Mouse (Mus musculus): ENCODE measurements around the gene Map3k20. TPM values are rescaled to one million over a fixed set of nuclear protein-coding genes. Genes with fewer than 3 reads are reported as not detected.

The Map3k20 gene
- polyA plus RNA-seq, 1 experiment from 2014 or later: 8.6 TPM

DNA sequence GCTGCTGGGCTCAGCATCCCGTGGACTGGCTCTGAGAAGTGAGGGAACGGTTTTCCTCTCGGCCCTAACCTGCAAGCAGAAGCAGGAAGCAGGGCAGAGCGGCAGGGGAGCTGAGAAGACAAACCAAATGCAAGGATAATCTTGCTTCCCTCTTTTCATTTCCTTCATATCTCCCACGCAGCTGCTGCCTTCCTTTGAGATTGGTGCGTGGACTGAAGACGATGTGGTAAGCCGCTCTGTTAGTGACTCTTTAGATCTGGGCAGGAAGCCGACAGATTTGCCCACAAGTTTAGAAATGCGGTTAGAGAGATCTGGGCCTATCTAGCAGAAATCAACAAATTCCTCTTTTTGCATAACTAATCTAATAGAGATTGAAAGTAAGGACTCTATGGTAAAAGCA is 124.5 kb downstream of the Map3k20 start:
- Histone ChIP-seq H3K9ac (replicated peaks) (no peak overlapping the region), H3K27ac (replicated peaks) (no peak overlapping the region), H3K4me1 (peaks cover 10% of the 10 kb centered on the region), H3K9me3 (no peaks in the 10 kb centered on the region), H3K36me3 (no peaks in the 10 kb centered on the region), H3K4me3 (no peak overlapping the region), H3K4me2 (replicated peaks) (no peak overlapping the region), H3K27me3 (no peaks in the 10 kb centered on the region)
- 75% methylated on average over 10 of the region's 10 CpGs for WGBS
- no peak for ATAC-seq (ENCODE audit: low FRiP score, low read depth)

DNA sequence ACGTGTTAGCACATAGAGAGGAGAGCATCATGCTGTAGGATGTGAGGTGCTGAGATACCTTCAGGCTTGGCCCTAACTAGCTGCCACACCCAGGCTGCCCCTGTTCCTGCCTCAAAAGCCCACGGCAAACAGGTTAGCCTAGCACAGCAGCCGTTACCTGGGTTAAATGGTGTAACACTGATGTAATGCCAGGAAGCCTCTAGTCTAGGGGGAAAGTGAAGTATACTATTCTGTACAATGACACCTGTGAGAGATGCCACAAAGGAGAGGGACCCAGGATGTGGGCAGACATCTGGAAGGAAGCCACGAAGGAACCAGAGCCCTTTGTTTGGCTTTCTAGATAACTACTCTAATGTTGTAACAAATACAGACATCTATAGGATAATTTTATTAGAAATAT is 126.8 kb downstream of the Map3k20 start:
- peaks cover 8% of the 10 kb centered on the region for H3K4me1 ChIP-seq
- H3K27ac ChIP-seq (replicated peaks): no peak overlapping the region
- H3K36me3 ChIP-seq: no peaks in the 10 kb centered on the region
- H3K4me2 ChIP-seq (replicated peaks): no peak overlapping the region
- WGBS: 90% methylated on average over 4 of the region's 4 CpGs
- ATAC-seq (ENCODE audit: low FRiP score, low read depth): no peak
- H3K4me3 ChIP-seq: no peak overlapping the region
- no peaks in the 10 kb centered on the region for H3K9me3 ChIP-seq
- H3K27me3 ChIP-seq: no peaks in the 10 kb centered on the region
- H3K9ac ChIP-seq (replicated peaks): no peak overlapping the region

DNA sequence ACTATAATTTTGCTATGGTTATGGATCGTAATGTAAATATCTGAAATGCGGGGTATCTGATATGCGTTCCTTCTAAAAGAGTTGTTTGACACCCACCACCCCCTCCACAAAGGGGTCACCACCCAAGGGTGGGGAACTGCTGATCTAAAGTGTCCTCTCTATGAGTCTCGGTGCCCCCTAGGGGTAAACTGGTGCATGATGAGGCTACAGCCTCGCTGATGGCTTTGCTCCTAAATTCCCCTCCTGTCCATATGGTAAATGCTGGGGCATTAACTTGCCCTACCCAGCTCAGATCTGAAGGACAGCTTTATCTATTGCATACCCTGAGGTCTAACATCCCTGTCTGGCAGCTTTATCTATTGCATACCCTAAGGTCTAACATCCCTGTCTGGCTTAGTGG is 130.0 kb downstream of the Map3k20 start:
- ATAC-seq (ENCODE audit: low FRiP score, low read depth): no peak
- Histone ChIP-seq H3K4me2 (replicated peaks) (no peak overlapping the region), H3K9me3 (no peaks in the 10 kb centered on the region), H3K4me1 (no peaks in the 10 kb centered on the region), H3K36me3 (no peaks in the 10 kb centered on the region), H3K4me3 (no peak overlapping the region), H3K27me3 (no peaks in the 10 kb centered on the region), H3K27ac (replicated peaks) (no peak overlapping the region), H3K9ac (replicated peaks) (no peak overlapping the region)
- 86% methylated on average over 5 of the region's 5 CpGs for WGBS

DNA sequence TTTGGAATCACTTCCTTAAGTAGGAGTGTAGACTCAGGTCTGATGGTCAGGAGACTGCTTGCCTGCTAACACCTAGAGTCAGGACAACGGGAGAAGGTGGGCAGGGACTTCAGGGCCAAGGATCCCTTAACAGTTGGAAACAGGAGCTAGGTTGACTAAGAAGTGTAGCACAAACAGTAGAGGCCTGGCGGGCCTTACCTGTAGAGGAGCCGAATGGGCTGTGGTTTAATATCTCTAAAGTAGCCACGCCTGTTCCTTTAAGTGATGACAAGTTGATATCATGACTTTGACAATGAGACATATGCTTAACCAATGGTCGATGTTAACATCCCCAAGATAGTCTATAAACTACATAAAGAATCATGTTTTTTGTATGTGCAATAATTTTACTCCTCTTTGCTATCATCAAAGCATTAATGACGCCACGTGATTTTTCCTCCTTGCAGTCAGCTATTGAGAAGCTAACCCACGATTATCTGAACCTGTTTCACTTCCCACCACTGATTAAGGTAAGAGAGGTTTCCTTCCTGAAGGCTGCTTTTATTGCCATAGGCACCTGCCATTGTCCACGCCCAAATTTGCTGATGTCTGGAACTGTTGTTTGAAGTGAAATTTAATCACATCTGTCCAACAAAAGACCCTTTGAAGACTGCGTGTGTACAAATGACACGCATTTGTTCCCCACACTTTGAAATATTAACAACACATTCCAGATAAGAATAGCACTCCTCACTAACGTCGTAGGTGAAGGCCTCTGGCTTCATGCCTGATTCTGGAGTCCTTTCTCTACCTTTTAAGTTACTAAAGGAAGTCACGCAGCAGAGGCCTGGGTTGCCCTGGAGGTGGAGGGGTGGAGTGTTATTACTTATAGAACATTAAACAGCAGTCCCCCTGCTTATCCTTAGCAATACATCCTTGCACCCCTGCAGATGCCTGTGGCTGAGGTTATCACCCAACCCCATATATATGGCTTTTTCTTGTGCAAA is 131.0 kb downstream of the Map3k20 start:
- H3K4me2 ChIP-seq (replicated peaks): no peak overlapping the region
- no peak overlapping the region for H3K4me3 ChIP-seq
- no peaks in the 10 kb centered on the region for H3K4me1 ChIP-seq
- no peaks in the 10 kb centered on the region; the same call in 1 of the 2 replicates for H3K27me3 ChIP-seq
- ATAC-seq (ENCODE audit: low FRiP score, low read depth): no peak
- no peaks in the 10 kb centered on the region for H3K36me3 ChIP-seq
- 87% methylated on average over 14 of the region's 14 CpGs for WGBS
- H3K9me3 ChIP-seq: no peaks in the 10 kb centered on the region
- no peak overlapping the region for H3K27ac ChIP-seq (replicated peaks)
- no peak overlapping the region for H3K9ac ChIP-seq (replicated peaks)

DNA sequence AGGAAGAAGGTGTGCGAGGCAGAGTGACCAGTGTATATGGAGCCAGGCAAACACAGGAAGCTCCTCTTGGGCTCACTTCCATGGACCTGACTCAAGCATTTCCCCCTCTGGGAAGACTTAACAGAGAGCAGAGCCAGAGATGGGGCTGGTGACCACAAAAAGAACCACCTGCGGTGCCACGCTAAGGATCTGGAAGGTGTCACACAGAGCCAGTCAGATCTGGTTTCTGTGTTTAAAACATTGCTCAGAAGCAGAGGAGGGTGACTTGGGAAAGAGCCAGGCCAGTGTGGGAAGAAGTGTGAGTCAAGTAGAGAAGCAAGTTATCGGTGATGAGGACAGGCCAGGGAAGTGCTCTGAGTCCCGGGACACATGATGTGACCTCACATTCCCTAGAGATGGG is 135.1 kb downstream of the Map3k20 start:
- no peak for ATAC-seq (ENCODE audit: low FRiP score, low read depth)

DNA sequence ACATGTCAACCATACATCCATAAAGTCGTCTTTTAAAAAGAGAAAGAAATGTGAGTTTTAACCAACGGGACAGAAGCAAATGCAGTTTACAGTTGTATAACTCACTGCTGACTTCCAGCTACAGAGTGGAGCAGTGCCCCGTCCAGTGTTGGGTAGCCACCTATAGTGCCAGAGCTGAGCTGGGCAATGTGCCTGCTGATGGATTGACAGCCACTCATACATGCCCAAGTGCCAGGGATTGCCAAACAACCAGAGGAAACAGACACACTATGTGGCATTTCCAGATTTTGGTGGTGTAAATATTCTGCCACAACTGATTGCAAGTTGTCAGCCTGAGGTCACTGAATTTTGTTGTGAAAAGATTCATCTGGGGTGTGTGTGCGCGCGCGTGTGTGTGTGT is 139.2 kb downstream of the Map3k20 start:
- H3K27ac ChIP-seq (replicated peaks): no peak overlapping the region
- no peak for ATAC-seq (ENCODE audit: low FRiP score, low read depth)
- peaks cover 4% of the 10 kb centered on the region; the same call in 1 of the 2 replicates for H3K27me3 ChIP-seq
- no peaks in the 10 kb centered on the region for H3K36me3 ChIP-seq
- no peak overlapping the region for H3K4me3 ChIP-seq
- H3K9me3 ChIP-seq: no peaks in the 10 kb centered on the region
- H3K9ac ChIP-seq (replicated peaks): no peak overlapping the region
- H3K4me2 ChIP-seq (replicated peaks): no peak overlapping the region
- 89% methylated on average over 7 of the region's 7 CpGs for WGBS
- peaks cover 38% of the 10 kb centered on the region for H3K4me1 ChIP-seq

More for the DNA sequence above, 135.1 kb downstream of the Map3k20 start:
- Histone ChIP-seq H3K27ac (replicated peaks) (no peak overlapping the region), H3K9ac (replicated peaks) (no peak overlapping the region), H3K9me3 (no peaks in the 10 kb centered on the region), H3K36me3 (no peaks in the 10 kb centered on the region), H3K27me3 (no peaks in the 10 kb centered on the region; the same call in 1 of the 2 replicates), H3K4me2 (replicated peaks) (no peak overlapping the region), H3K4me1 (peaks cover 14% of the 10 kb centered on the region), H3K4me3 (no peak overlapping the region)
- 91% methylated on average over 5 of the region's 5 CpGs for WGBS

DNA sequence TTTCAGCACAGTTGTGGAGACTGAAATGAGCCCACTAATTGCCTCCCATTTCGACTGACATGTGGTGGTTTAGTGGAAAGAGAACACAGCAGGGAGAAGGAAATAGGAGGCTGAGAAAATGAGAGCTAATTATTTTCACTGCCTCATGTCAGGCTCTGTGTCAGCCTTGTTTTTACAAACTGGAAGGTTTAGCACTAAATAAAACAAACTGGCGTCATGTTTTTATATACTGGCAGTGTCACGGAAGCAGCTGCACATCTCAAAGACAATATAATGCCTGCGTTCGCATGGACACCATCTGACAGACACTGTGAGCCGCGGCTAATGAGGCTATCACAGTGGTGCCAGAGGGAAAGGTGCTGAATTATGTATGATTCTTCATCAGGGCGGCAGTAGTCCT is 141.3 kb downstream of the Map3k20 start:
- peak; percentile 95 for ATAC-seq (ENCODE audit: low FRiP score, low read depth)
- Histone ChIP-seq H3K4me3 (0 out of 2 replicates have a peak overlapping the region, but pooled peaks have one; percentile 3), H3K9me3 (no peaks in the 10 kb centered on the region), H3K27ac (replicated peaks) (peak overlapping the region; percentile 85), H3K4me2 (replicated peaks) (peak overlapping the region; percentile 30), H3K4me1 (peaks cover 38% of the 10 kb centered on the region), H3K36me3 (no peaks in the 10 kb centered on the region), H3K9ac (replicated peaks) (no peak overlapping the region), H3K27me3 (0 out of 2 replicates have a peak, but pooled peaks cover 4% of the 10 kb centered on the region)
- 14% methylated on average over 8 of the region's 8 CpGs for WGBS

DNA sequence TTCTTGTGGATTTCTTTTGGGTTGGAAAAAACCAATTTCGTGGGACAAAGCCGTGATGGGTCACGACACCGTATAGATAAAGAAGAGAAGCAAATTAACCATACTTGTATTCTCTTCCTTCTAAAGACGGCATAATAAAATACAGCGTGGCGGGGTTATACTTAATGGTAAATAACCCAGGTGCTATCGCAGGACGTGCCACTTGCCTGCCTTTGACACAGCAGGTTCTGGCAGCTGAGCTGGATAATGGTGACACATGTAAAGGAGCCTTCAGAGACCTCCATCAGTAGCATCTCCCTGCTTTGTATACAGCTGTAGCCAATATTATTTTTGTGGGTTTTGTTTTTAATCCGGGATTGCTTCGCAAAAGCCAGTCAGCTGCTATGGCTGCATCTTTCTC is 141.9 kb downstream of the Map3k20 start:
- H3K27ac ChIP-seq (replicated peaks): peak overlapping the region; percentile 85
- ATAC-seq (ENCODE audit: low FRiP score, low read depth): peak; percentile 79
- H3K36me3 ChIP-seq: no peaks in the 10 kb centered on the region
- H3K4me1 ChIP-seq: peaks cover 38% of the 10 kb centered on the region
- WGBS: 51% methylated on average over 11 of the region's 11 CpGs
- peak overlapping the region; percentile 30 for H3K4me2 ChIP-seq (replicated peaks)
- H3K9me3 ChIP-seq: no peaks in the 10 kb centered on the region
- 0 out of 2 replicates have a peak, but pooled peaks cover 4% of the 10 kb centered on the region for H3K27me3 ChIP-seq
- H3K4me3 ChIP-seq: 0 out of 2 replicates have a peak overlapping the region, but pooled peaks have one; percentile 3
- H3K9ac ChIP-seq (replicated peaks): no peak overlapping the region

DNA sequence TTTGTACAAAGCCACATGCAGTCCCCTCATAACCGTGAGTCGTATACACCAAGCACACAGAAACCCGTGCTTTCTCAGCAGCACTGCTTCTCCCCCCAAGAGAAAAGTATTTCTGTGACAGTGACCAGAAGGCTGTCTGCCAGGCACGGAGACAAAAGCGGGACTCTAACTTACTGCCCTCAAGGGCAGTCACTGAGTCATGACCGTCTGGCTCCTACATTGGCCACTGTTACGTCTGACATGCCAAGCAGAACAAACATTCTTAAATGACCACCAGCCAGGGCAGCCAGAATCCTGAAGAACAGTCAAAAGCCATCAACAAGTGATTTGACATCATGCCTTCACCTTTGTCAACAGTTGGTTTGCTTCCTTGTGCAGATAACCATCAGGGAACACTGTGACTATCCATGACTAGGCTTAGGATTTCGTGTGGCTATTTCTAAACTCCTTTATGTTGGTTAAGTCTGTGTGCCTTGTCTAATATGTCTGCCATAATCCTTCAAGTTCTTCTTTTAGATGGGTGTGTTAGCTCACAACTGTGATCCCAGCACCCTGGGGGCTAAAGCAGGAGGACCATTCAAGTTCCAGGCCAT is 153.6 kb downstream of the Map3k20 start:
- ATAC-seq (ENCODE audit: low FRiP score, low read depth): no peak
- no peaks in the 10 kb centered on the region for H3K36me3 ChIP-seq
- no peak overlapping the region for H3K9ac ChIP-seq (replicated peaks)
- no peak overlapping the region for H3K4me2 ChIP-seq (replicated peaks)
- no peaks in the 10 kb centered on the region for H3K4me1 ChIP-seq
- no peak overlapping the region for H3K27ac ChIP-seq (replicated peaks)
- WGBS: 81% methylated on average over 8 of the region's 8 CpGs
- no peak overlapping the region for H3K4me3 ChIP-seq
- no peaks in the 10 kb centered on the region for H3K9me3 ChIP-seq
- H3K27me3 ChIP-seq: no peaks in the 10 kb centered on the region

DNA sequence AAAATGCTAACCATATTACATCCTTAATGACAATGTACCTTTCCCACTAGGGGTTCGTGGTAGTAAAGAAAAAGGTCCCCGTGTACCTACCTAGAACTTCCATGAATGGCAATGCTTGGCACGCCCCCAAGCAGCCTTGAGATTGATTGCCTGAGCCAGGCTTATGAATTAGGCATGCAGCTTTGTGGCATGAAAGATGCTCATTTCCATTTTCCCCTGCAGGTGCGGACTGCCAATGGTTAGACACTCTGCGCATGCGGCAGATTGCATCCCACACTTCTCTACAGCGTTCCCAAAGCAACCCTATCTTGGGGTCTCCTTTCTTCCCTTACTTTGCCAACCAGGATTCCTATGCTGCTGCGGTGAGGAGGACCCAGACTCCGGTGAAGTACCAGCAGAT is 155.6 kb downstream of the Map3k20 start:
- Histone ChIP-seq H3K9me3 (no peaks in the 10 kb centered on the region), H3K4me3 (no peak overlapping the region), H3K4me2 (replicated peaks) (no peak overlapping the region), H3K4me1 (no peaks in the 10 kb centered on the region), H3K9ac (replicated peaks) (no peak overlapping the region), H3K36me3 (no peaks in the 10 kb centered on the region), H3K27me3 (no peaks in the 10 kb centered on the region), H3K27ac (replicated peaks) (no peak overlapping the region)
- ATAC-seq (ENCODE audit: low FRiP score, low read depth): no peak
- 86% methylated on average over 9 of the region's 9 CpGs for WGBS

DNA sequence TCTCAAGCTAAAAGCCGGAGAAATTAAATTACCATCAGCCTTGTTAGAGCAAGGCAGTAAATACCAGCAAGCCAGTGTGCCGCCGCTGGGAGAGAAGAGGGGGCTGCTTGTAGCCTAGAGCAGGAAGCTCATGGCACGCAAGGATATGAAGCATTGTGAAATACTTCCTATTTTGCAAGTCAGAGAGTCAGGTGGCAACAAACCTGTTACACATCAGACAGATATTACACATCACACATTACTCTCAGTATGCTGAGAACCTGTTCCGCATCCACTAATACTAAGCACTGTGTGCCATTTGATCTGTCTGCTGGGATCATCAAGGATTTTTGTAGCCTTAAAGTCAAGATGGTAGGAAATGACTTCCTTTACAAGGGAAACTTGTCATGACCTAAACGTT is 157.4 kb downstream of the Map3k20 start:
- Histone ChIP-seq H3K27me3 (no peaks in the 10 kb centered on the region), H3K4me3 (no peak overlapping the region), H3K9me3 (no peaks in the 10 kb centered on the region), H3K9ac (replicated peaks) (no peak overlapping the region), H3K4me1 (peaks cover 4% of the 10 kb centered on the region), H3K4me2 (replicated peaks) (no peak overlapping the region), H3K27ac (replicated peaks) (no peak overlapping the region), H3K36me3 (no peaks in the 10 kb centered on the region)
- no peak for ATAC-seq (ENCODE audit: low FRiP score, low read depth)
- WGBS: 95% methylated on average over 6 of the region's 6 CpGs

DNA sequence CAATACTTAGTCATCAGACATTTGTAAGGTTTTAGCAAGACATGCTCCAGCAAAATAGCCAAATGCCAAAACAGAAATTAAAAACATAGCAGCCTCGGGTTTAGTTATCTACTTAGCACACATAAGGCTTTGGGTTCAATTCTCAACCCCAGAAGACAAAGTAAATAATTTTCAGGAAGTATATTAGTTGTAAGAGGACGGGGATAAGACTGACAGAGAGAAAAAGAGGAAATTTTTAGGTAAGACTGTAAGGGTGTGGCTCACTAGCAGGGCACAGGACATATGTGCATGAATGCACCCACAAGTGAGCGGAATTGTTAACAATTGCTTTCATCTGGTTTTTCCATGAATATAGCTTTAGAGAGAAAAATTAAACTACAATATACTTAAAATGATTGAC is 158.5 kb downstream of the Map3k20 start:
- Histone ChIP-seq H3K27me3 (no peaks in the 10 kb centered on the region), H3K36me3 (no peaks in the 10 kb centered on the region), H3K27ac (replicated peaks) (no peak overlapping the region), H3K4me3 (no peak overlapping the region), H3K9me3 (no peaks in the 10 kb centered on the region), H3K4me1 (peaks cover 5% of the 10 kb centered on the region), H3K9ac (replicated peaks) (no peak overlapping the region), H3K4me2 (replicated peaks) (no peak overlapping the region)
- 85% methylated on average over 3 of the region's 3 CpGs for WGBS
- no peak for ATAC-seq (ENCODE audit: low FRiP score, low read depth)
